Mouse (Mus musculus) heart, postnatal 25 days (tissue): Measurements from ENCODE around the gene Aldh8a1. TPM values are rescaled to one million over a fixed set of nuclear protein-coding genes. Genes with fewer than 3 reads are reported as not detected.
"Not testable (repeated sequence)": the region's sequence is repeated elsewhere in the genome, so short reads cannot be mapped to it uniquely, and the experiment has no call there.

Experiments
- DNase-seq: peaks from one replicate; pipeline ENCODE4 v3.0.0; 2022; ENCODE audit warnings: low spot score
- intact Hi-C: fragments of 180-260 bp; cut with DNase I; formaldehyde crosslinking; loops from one replicate; pipeline ENCODE4 v1.15.1; 2025
- total RNA-seq, 2 experiments: library from RNA; stranded (reverse); gene quantifications; 2 replicates each; pipeline ENCODE4 v1.2.3; 2021

The Aldh8a1 gene
- total RNA-seq, 2 experiments from 2014 or later = not detected

DNA sequence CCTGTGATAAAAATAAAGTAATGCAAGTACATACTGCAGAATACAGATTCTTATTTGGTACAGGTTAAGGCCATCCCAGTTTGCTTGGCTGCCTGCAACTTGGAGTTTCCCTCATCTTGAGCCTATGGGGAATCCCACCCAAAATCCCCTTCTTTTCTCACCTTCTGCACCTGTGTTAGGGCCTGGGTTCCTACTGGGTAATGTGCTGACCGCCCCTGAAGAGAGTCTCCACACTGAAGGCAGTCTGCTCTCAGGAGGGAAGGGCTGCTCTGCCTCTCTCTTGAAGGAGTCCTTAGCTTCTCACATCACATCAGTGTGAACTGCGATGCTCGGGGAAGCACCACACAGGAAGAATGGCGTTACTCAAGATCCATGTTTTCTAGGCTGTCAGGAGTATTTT, 11.2 kb upstream of the Aldh8a1 start:
- DNase-seq = no peak
- intact Hi-C loops = no loop called here

- no peak for DNase-seq
- intact Hi-C loops = no loop called here
Measured at GRCm38 (mm10) chr10:21366471-21366870, 10.6 kb upstream of the Aldh8a1 start.

DNA sequence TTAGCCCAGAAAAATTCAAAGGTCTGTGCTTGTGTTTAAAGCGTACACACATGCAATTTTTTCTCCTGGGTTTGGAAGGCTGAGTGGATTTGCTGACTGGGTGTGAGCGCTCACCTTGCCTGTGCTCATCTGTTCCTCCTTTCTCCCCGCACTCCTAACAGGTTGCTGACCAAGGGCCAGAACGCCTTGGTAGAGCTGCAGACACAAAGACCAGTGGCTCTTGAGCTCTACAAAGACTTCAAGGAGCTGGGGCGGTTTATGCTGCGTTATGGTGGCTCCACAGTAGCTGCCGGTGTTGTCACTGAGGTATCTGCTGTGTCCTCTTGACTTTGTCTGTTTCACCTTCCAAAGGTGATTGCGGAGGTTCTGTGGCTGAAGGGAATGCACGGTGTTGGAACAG, 9.6 kb upstream of the Aldh8a1 start:
- DNase-seq = no peak
- intact Hi-C loops = no loop called here

GRCm38 (mm10) chr10:21369586-21369985, 7.5 kb upstream of the Aldh8a1 start:
- no peak for DNase-seq
- intact Hi-C loops = no loop called here

GRCm38 (mm10) chr10:21372271-21372670, 4.8 kb upstream of the Aldh8a1 start:
- intact Hi-C loops = no loop called here
- DNase-seq = no peak

- intact Hi-C loops = no loop called here
- DNase-seq = no peak
Measured at GRCm38 (mm10) chr10:21378196-21378944, 1.3 kb downstream of the Aldh8a1 start.

GRCm38 (mm10) chr10:21382914-21383313, 5.8 kb downstream of the Aldh8a1 start:
- intact Hi-C loops = loop anchor here (1.0 to 5.0 kb wide), 3 partner anchors 82 to 627 kb away; no protein-coding TSS in a partner anchor
- no peak for DNase-seq

- intact Hi-C loops = no loop called here
- DNase-seq = no peak
Measured at GRCm38 (mm10) chr10:21385111-21385663, 8.1 kb downstream of the Aldh8a1 start.

GRCm38 (mm10) chr10:21389075-21389474, 12.0 kb downstream of the Aldh8a1 start:
- intact Hi-C loops = no loop called here

GRCm38 (mm10) chr10:21390440-21390839, 13.3 kb downstream of the Aldh8a1 start:
- intact Hi-C loops = no loop called here

More at GRCm38 (mm10) chr10:21389075-21389474, 12.0 kb downstream of the Aldh8a1 start:
- DNase-seq = no peak

DNA sequence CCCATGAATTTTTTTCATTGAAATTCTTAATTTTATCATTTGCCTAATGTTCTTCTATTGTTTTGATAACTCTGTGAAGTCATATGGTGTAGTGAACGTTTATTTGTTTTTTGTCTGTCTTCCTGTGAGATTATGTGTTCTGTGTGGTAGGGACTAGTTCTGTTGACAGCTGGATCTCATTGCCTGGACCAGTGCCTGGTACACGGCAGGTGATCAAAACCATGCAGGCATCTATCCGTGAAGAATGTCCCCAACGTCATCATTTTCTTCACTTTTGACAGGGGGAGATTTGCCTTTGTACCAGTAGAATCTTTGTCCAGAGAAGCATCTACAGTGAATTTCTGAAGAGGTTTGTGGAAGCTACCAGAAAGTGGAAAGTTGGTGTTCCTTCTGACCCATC, 14.2 kb downstream of the Aldh8a1 start:
- intact Hi-C loops = no loop called here
- no peak for DNase-seq

More at GRCm38 (mm10) chr10:21390440-21390839, 13.3 kb downstream of the Aldh8a1 start:
- DNase-seq = no peak

DNA sequence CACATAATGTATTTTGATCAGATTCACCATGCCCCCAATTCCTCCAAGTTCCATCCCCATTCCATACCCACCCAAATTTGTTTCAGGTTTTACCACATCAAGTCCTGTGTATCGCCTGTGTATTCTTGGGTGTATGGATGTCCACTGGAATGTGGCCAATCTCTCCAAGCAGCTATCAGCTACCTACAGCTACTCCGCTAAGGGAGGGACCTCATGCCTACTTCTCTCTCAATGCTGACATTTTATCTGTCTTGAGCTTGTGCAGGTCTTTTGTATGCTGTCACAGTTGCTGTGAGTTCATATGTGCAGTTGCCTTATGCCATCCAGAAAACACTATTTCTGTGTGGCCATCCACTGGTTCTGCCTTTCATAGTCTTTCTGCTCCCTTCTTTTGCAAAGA, 16.3 kb downstream of the Aldh8a1 start:
- DNase-seq = no peak
- intact Hi-C loops = no loop called here

DNA sequence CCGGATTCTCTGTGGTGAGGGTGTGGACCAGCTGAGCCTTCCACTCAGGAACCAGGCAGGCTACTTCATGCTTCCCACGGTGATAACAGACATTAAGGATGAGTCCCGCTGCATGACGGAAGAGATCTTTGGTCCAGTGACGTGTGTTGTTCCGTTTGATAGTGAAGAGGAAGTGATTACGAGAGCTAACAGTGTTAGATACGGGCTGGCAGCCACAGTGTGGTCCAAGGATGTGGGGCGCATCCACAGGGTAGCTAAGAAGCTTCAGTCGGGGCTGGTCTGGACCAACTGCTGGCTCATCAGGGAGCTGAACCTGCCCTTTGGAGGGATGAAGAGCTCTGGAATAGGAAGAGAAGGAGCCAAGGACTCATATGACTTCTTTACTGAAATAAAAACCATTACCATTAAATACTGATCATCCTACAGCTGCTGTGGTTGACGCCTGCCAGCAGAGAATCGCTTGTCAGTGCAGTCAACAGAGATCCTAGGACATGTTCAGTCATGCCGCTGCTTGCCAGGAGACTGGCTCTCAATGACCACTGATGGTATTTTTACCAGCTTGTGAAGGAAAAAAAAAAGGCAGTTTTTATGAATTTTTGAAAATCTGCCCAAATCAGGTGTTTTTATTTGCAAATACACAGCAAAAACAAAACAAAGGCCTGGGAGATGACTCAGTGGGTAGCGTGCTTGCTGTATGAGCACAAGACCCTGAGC, 18.5 kb downstream of the Aldh8a1 start:
- no peak for DNase-seq
- intact Hi-C loops = no loop called here

GRCm38 (mm10) chr10:21398873-21399425, 21.9 kb downstream of the Aldh8a1 start:
- intact Hi-C loops, DNase-seq: not testable (repeated sequence)

GRCm38 (mm10) chr10:21399622-21400021, 22.5 kb downstream of the Aldh8a1 start:
- intact Hi-C loops = no loop called here
- no peak for DNase-seq

DNA sequence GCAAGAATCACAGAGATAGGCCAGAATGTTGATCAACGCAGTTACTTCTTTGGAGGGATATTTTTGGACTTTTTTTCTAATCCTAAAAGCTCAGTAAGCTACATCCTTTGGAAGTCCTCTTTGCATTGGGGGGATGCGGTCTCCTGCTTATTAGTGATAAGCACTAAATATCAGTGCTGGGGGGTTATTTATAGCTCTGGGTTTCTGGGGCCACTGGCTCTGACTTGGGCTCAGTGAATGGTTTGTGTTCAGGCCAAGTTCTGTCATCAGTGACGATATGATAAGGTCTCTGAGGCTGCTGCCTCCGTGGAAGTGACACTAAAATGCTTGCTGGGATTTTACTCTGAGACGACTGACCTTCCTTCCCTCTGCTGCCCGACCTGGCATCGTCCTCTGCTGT, 22.9 kb downstream of the Aldh8a1 start:
- DNase-seq = no peak
- intact Hi-C loops = no loop called here

- DNase-seq = no peak
- intact Hi-C loops = no loop called here
Measured at GRCm38 (mm10) chr10:21400453-21400852, 23.4 kb downstream of the Aldh8a1 start.

DNA sequence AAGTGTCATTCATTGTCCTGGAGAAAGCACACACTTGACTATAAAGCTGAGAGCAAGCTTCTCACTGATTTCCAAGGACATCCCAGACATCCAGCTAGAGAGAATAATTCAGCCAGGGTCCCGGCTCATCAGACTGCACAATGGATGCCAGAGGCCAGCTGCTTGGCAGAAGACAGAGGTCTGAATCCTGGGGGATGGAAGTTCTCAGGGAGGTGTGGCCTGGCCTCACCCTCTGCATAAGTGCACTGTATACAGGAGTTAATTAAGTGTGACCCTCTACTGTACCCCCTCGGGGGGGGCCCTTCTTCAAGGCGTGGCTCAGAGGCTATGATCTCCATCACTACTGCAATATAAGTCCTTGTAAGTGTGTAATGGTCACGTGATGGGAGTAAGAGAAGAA, 24.2 kb downstream of the Aldh8a1 start:
- intact Hi-C loops = no loop called here
- no peak for DNase-seq

DNA sequence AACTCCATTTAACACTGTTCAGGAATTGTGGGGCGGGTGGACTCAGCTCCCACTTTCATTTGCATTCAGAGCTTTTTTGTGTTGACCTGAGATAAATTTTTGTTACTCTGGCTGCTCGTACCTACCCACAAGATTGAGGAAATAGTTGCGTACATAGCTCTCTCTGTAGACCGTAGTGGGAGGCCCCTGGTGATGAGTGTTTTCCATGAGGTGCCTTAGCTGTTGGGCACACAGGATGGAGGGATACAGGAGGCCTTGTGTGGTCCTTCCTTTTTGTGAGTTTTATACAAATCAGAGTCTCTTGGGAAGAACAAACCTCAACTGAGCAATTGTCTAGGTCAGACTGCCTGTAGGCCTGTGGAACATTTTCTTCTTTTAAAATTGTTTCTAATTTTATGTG, 27.7 kb downstream of the Aldh8a1 start:
- intact Hi-C loops = no loop called here

DNA sequence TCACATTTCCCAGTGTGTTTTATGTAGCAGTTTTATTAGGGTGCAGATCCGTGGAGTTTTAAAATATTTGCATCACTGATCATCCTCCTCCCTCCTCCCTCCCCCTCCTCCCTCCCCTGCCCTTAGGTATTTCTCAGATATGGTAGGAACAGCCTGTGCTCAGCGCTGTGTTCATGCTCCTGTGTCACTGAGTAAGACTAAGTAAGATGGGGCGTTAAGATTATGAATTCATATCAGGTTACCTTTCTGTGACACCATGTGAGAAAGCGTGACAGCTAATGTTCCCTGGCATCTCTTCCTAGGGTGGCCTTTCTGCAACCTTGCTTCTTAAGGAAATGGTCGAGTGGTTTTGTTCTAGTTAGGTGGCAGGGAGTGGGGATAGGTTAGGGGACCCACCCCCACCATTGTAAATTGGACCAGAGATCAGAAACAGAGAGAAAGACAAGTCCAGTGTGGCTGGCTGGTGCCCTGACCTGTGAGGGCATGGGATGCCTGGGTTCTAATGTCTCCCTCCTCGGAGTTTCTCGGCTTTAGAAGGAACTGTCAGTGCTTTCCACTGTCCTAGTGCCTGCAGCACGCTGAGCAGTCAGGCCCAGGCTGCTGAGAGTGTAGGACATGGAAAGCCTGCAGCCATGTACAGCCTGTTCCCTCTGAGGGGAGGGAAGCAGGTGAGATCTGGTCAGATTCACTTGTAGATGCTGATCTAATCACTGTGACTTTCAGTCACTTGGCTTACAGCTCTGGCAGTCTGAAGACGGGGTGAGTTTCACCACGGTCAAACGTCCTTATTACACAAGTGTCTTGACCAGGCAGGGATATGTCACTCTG, 28.8 kb downstream of the Aldh8a1 start:
- no peak for DNase-seq
- intact Hi-C loops = no loop called here

More for the DNA sequence above, 27.7 kb downstream of the Aldh8a1 start:
- DNase-seq = no peak
